Mouse (Mus musculus) MEL (cell line): ENCODE data around the gene Socs5.

ENCODE experiments used
- CTCF ChIP-seq, 3 experiments: IDR thresholded peaks in 2 of 3; conservative IDR thresholded peaks in 1 of 3; 2 replicates each; pipeline ENCODE4 v1.5.1; 2011 to 2012; ENCODE audit warnings: low read length in 3 of 3, low read depth in 2 of 3, mild to moderate bottlenecking in 2 of 3, improper control_type of control experiment in 1 of 3, inconsistent platforms in 1 of 3, mixed read lengths in 1 of 3, moderate library complexity in 1 of 3; ENCODE audit not compliant: control insufficient read depth in 1 of 3, insufficient read depth in 1 of 3, poor library complexity in 1 of 3, severe bottlenecking in 1 of 3
- GABPA ChIP-seq: IDR thresholded peaks from 2 replicates; pipeline ENCODE4 v1.6.1; 2012; ENCODE audit warnings: low read depth, mild to moderate bottlenecking, inconsistent platforms, low read length, improper control_type of control experiment, moderate library complexity
- GATA1 ChIP-seq: IDR thresholded peaks from 2 replicates; pipeline ENCODE4 v1.6.1; 2011; ENCODE audit warnings: low read depth, low read length, improper control_type of control experiment
- HCFC1 ChIP-seq: IDR thresholded peaks from 2 replicates; pipeline ENCODE4 v1.6.1; 2012; ENCODE audit warnings: low read depth, mild to moderate bottlenecking, inconsistent platforms, low read length, improper control_type of control experiment, moderate library complexity
- MAFK ChIP-seq: IDR thresholded peaks from 2 replicates; pipeline ENCODE4 v1.6.1; 2011; ENCODE audit warnings: low read depth, mild to moderate bottlenecking, low read length, improper control_type of control experiment, borderline replicate concordance
- MAZ ChIP-seq: IDR thresholded peaks from 2 replicates; pipeline ENCODE4 v1.6.1; 2012; ENCODE audit warnings: low read depth, mild to moderate bottlenecking, inconsistent platforms, low read length, improper control_type of control experiment
- MEF2A ChIP-seq: IDR thresholded peaks from 2 replicates; pipeline ENCODE4 v1.6.1; 2014; ENCODE audit warnings: low read depth, mild to moderate bottlenecking, inconsistent platforms, low read length, improper control_type of control experiment; ENCODE audit not compliant: poor library complexity, insufficient replicate concordance, severe bottlenecking; ENCODE audit errors: extremely low read depth
- MYC ChIP-seq: IDR thresholded peaks from 2 replicates; pipeline ENCODE4 v1.6.1; 2011; ENCODE audit warnings: low read depth, mild to moderate bottlenecking, low read length, improper control_type of control experiment, moderate library complexity
- POLR2A ChIP-seq, 2 experiments: IDR thresholded peaks; 2 replicates each; pipeline ENCODE4 v1.6.1; 2011 to 2012; ENCODE audit warnings: low read length in 2 of 2, mild to moderate bottlenecking in 2 of 2, control low read depth in 1 of 2, improper control_type of control experiment in 1 of 2, low read depth in 1 of 2, moderate library complexity in 1 of 2; ENCODE audit not compliant: control insufficient read depth in 1 of 2, insufficient read depth in 1 of 2, poor library complexity in 1 of 2

- TF ChIP-seq POLR2A (IDR thresholded peaks at IDR 0.05; ENCODE audit: control insufficient read depth in 1 of 2, insufficient read depth in 1 of 2, low read depth in 1 of 2, low read length in 2 of 2, poor library complexity in 1 of 2) (no peak), HCFC1 (no peak), MAZ (no peak), MYC (no peak), CTCF (IDR thresholded peaks at IDR 0.05 in 2 of 3, conservative IDR thresholded peaks at IDR 0.05 in 1 of 3; ENCODE audit: control insufficient read depth in 1 of 3, insufficient read depth in 1 of 3, low read depth in 2 of 3, low read length in 3 of 3, poor library complexity in 1 of 3, severe bottlenecking in 1 of 3) (no peak), GABPA (no peak), MEF2A (no peak), GATA1 (no peak), MAFK (no peak)
Observed at GRCm38 (mm10) chr17:87118966-87119526, 11.6 kb downstream of the Socs5 start.
